Mouse (Mus musculus): ENCODE results near the gene Pagr1a. TPM values are rescaled to one million over a fixed set of nuclear protein-coding genes. Genes with fewer than 3 reads are reported as not detected.

The Pagr1a gene
- polyA plus RNA-seq, 1 experiment: 8.1 TPM

DNA sequence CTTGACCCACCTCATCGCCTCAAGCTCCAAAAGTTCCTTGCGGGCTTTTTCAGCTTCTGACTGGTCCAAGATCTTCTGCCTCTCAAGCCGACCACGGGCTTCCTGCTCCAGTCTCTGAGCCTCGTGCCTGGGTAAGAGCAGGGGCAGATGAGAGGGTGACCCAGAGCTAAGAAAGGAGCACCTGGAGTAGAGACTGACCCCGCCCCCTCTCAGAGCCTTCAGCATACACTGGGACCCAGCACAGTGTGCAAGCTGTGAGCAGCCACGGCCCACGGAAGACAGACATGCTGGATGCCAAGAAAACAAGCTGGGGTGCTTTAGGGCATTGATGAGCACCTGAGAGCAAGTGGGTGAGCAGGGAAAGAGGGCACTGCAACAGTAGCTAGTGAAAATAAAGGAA lies 28.3 kb downstream of the Pagr1a start:
- H3ac ChIP-seq (ENCODE audit: control insufficient read depth, insufficient read length): no peak overlapping the region
- H3K4me2 ChIP-seq (ENCODE audit: low read depth): no peak overlapping the region
- H3K4me3 ChIP-seq: no peak overlapping the region
- H3K36me3 ChIP-seq (ENCODE audit: control insufficient read depth, insufficient read depth): no peaks in the 10 kb centered on the region
- H3K27me3 ChIP-seq (ENCODE audit: control insufficient read depth, insufficient read depth, insufficient read length): no peaks in the 10 kb centered on the region
- H3K79me2 ChIP-seq (ENCODE audit: control insufficient read depth, insufficient read depth): no peaks in the 10 kb centered on the region
- TF ChIP-seq SRF (IDR thresholded peaks at IDR 0.05; ENCODE audit: control insufficient read depth, insufficient read length, low read depth): no peak
- TF ChIP-seq POLR2A (IDR thresholded peaks at IDR 0.05; ENCODE audit: insufficient read length, low read depth): no peak
- TF ChIP-seq POLR2AphosphoS2 (IDR thresholded peaks at IDR 0.05; ENCODE audit: insufficient read length, low read depth): no peak
- no peak for TF ChIP-seq USF1 (IDR thresholded peaks at IDR 0.05; ENCODE audit: low read depth)
- no peak for TF ChIP-seq MAX (IDR thresholded peaks at IDR 0.05; ENCODE audit: low read depth)
- no peak for TF ChIP-seq REST (IDR thresholded peaks at IDR 0.05; ENCODE audit: insufficient read depth, insufficient read length)

DNA sequence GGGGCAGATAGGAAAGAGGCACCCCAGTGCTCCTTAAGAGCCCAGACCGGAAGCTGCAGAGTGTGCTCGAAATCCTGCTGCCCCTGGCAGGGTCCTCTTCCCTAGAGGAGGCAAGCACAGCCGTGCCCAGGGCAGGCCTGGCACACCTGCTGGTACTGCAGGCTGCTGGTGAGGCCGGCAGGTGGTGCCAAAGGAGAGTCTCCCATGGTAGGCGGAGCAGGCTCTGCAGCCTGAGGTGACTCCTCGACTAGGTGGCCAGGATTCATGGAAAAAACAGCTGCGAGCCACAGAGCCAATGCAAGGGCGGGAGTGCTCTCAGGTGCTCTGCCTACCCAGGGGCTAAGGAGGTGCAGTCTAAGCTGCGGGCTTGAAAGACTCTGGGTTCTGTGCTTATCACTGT lies 30.8 kb downstream of the Pagr1a start:
- H3ac ChIP-seq (ENCODE audit: control insufficient read depth, insufficient read length): no peak overlapping the region
- no peak overlapping the region for H3K4me2 ChIP-seq (ENCODE audit: low read depth)
- H3K27me3 ChIP-seq (ENCODE audit: control insufficient read depth, insufficient read depth, insufficient read length): no peaks in the 10 kb centered on the region
- H3K36me3 ChIP-seq (ENCODE audit: control insufficient read depth, insufficient read depth): no peaks in the 10 kb centered on the region
- no peak overlapping the region for H3K4me3 ChIP-seq
- H3K79me2 ChIP-seq (ENCODE audit: control insufficient read depth, insufficient read depth): no peaks in the 10 kb centered on the region
- TF ChIP-seq MYOD1 (IDR thresholded peaks at IDR 0.05; ENCODE audit: control insufficient read depth in 1 of 3, insufficient read length in 2 of 3, low read depth in 2 of 3) (peak in 1 of 3 experiments; percentile 72), MYOG (IDR thresholded peaks at IDR 0.05; ENCODE audit: control insufficient read depth in 1 of 3, insufficient read depth in 1 of 3, insufficient read length in 2 of 3, low read depth in 2 of 3) (peak in 2 of 3 experiments; percentile 26 to 65), POLR2AphosphoS2 (IDR thresholded peaks at IDR 0.05; ENCODE audit: insufficient read length, low read depth) (peak; percentile 56), MAX (IDR thresholded peaks at IDR 0.05; ENCODE audit: low read depth) (no peak)

DNA sequence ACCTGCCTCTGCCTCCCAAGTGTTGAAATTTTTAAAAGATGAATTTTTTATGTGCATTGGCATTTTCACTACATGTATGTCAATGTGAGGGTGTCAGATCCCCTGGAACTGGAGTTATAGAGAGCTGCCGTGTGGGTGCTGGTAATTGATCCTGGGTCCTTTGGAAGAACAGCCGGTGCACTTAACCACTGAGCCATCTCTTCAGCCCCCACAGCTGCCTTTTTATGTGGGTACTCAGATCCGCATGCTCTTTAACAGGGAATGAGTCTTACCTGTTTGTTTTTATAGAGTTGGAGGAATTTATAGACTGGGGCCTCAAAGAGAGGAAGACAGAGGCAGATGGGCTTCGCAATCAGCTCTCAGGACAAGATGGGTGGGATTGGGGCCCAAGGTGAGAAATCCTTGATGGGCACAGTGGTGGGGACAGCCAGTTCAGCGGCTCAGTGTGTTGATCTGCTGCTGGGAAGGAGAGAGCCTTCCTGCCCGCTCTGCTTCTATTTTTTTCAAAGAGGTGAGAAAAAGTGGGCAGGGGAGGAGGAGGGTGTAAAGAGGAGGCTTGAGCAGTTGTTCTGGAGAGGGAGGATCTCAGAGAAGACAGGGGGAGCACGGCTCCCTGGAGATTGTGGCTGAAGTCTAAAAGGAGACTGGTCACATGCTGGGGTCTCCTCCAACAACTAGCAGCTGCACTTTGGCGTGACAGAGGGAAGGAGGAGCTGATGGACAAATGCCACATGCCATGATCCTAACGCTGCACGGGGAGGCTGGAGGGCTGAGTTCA lies 32.3 kb downstream of the Pagr1a start:
- TF ChIP-seq MAX (IDR thresholded peaks at IDR 0.05; ENCODE audit: low read depth) (no peak), TCF12 (IDR thresholded peaks at IDR 0.05; ENCODE audit: insufficient read depth, poor library complexity, severe bottlenecking) (peak; percentile 23), MYOG (IDR thresholded peaks at IDR 0.05; ENCODE audit: control insufficient read depth in 1 of 3, insufficient read depth in 1 of 3, insufficient read length in 2 of 3, low read depth in 2 of 3) (peak; percentile 66 to 88 (median 66)), POLR2A (IDR thresholded peaks at IDR 0.05; ENCODE audit: insufficient read length, low read depth) (no peak), E2F4 (IDR thresholded peaks at IDR 0.05; ENCODE audit: insufficient read depth) (no peak), REST (IDR thresholded peaks at IDR 0.05; ENCODE audit: insufficient read depth, insufficient read length) (no peak), SRF (IDR thresholded peaks at IDR 0.05; ENCODE audit: control insufficient read depth, insufficient read length, low read depth) (no peak), TCF3 (IDR thresholded peaks at IDR 0.05; ENCODE audit: insufficient read length, low read depth) (no peak), MYOD1 (IDR thresholded peaks at IDR 0.05; ENCODE audit: control insufficient read depth in 1 of 3, insufficient read length in 2 of 3, low read depth in 2 of 3) (peak; percentile 13 to 89 (median 67)), CEBPB (IDR thresholded peaks at IDR 0.05; ENCODE audit: insufficient read depth, poor library complexity, severe bottlenecking) (no peak), POLR2AphosphoS2 (IDR thresholded peaks at IDR 0.05; ENCODE audit: insufficient read length, low read depth) (peak; percentile 61), USF1 (IDR thresholded peaks at IDR 0.05; ENCODE audit: low read depth) (peak; percentile 66)
- Histone ChIP-seq H3K79me2 (ENCODE audit: control insufficient read depth, insufficient read depth) (no peaks in the 10 kb centered on the region), H3K36me3 (ENCODE audit: control insufficient read depth, insufficient read depth) (peaks cover 5% of the 10 kb centered on the region), H3K4me2 (ENCODE audit: low read depth) (peak overlapping the region; percentile 9), H3ac (ENCODE audit: control insufficient read depth, insufficient read length) (no peak overlapping the region), H3K27me3 (ENCODE audit: control insufficient read depth, insufficient read depth, insufficient read length) (no peaks in the 10 kb centered on the region), H3K4me3 (no peak overlapping the region)

DNA sequence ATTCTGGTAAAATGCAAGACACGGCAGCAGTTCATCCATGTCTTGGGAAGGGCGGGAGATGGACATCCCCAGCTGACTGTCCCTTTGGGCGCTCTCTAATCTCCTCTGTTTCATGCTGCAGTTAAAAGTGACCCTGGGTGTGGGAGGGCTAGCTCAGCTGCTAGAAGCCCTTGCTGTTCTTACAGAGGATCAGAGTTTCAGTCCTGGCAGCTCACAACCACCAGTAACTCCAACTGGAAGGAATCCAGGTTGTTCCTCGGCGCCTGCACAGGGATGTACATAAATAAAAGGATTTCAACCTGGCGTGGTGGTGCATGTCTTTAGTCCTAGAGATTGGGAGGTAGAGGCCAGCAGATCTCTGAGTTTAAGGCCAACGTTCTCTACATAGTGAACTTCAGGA lies 34.0 kb downstream of the Pagr1a start:
- Histone ChIP-seq H3K4me3 (no peak overlapping the region), H3K27me3 (ENCODE audit: control insufficient read depth, insufficient read depth, insufficient read length) (no peaks in the 10 kb centered on the region), H3K4me2 (ENCODE audit: low read depth) (no peak overlapping the region), H3ac (ENCODE audit: control insufficient read depth, insufficient read length) (no peak overlapping the region), H3K36me3 (ENCODE audit: control insufficient read depth, insufficient read depth) (peaks cover 11% of the 10 kb centered on the region), H3K79me2 (ENCODE audit: control insufficient read depth, insufficient read depth) (no peaks in the 10 kb centered on the region)
- TF ChIP-seq MYOG (IDR thresholded peaks at IDR 0.05; ENCODE audit: control insufficient read depth in 1 of 3, insufficient read depth in 1 of 3, insufficient read length in 2 of 3, low read depth in 2 of 3) (peak in 1 of 3 experiments; percentile 24), MYOD1 (IDR thresholded peaks at IDR 0.05; ENCODE audit: control insufficient read depth in 1 of 3, insufficient read length in 2 of 3, low read depth in 2 of 3) (peak in 2 of 3 experiments; percentile 34 to 76), REST (IDR thresholded peaks at IDR 0.05; ENCODE audit: insufficient read depth, insufficient read length) (no peak)

DNA sequence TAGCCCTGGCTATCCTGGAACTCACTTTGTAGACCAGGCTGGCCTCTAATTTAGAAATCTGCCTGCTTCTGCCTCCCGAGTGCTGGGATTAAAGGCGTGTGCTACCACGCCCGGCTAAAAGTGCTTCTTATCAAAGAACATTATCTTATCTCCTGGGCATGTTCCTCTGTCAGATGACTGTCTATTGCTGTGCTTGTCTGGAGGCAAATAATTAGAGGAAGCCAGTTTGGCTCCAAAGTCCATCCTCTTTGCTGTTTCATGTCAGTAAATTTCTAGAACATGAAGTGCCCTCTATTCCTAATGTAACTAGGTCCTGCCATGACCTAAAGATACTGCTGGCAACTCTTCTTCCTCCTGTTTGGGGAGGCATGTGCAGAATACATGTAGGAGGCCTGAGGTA lies 35.1 kb downstream of the Pagr1a start:
- Histone ChIP-seq H3ac (ENCODE audit: control insufficient read depth, insufficient read length) (no peak overlapping the region), H3K4me3 (no peak overlapping the region), H3K4me2 (ENCODE audit: low read depth) (no peak overlapping the region), H3K27me3 (ENCODE audit: control insufficient read depth, insufficient read depth, insufficient read length) (no peaks in the 10 kb centered on the region), H3K79me2 (ENCODE audit: control insufficient read depth, insufficient read depth) (peaks cover 5% of the 10 kb centered on the region), H3K36me3 (ENCODE audit: control insufficient read depth, insufficient read depth) (peaks cover 14% of the 10 kb centered on the region)
- TF ChIP-seq MYOD1 (IDR thresholded peaks at IDR 0.05; ENCODE audit: control insufficient read depth in 1 of 3, insufficient read length in 2 of 3, low read depth in 2 of 3) (no peak), E2F4 (IDR thresholded peaks at IDR 0.05; ENCODE audit: insufficient read depth) (no peak), TCF3 (IDR thresholded peaks at IDR 0.05; ENCODE audit: insufficient read length, low read depth) (no peak), CEBPB (IDR thresholded peaks at IDR 0.05; ENCODE audit: insufficient read depth, poor library complexity, severe bottlenecking) (no peak), SRF (IDR thresholded peaks at IDR 0.05; ENCODE audit: control insufficient read depth, insufficient read length, low read depth) (no peak), MAX (IDR thresholded peaks at IDR 0.05; ENCODE audit: low read depth) (no peak)

Data from myocyte (in vitro differentiated cells).